Mouse (Mus musculus): ENCODE data around the gene Svep1.

GRCm38 (mm10) chr4:58109793-58110192 is 96.9 kb downstream of the Svep1 start:
- TF ChIP-seq GATA2 (IDR thresholded peaks at IDR 0.05; ENCODE audit: borderline replicate concordance, low read depth, low read length), result no peak
- no peak for TF ChIP-seq CTCF (IDR thresholded peaks at IDR 0.05; ENCODE audit: low read depth, low read length)
- TF ChIP-seq TAL1 (conservative IDR thresholded peaks at IDR 0.05; ENCODE audit: low read depth, low read length), result no peak

Measured in G1E (cell line).